Mouse (Mus musculus): ENCODE data around the gene Agap2.
A peak's percentile ranks its signal among the peaks of the same experiment; 100 is the strongest.

The Agap2 gene

DNA sequence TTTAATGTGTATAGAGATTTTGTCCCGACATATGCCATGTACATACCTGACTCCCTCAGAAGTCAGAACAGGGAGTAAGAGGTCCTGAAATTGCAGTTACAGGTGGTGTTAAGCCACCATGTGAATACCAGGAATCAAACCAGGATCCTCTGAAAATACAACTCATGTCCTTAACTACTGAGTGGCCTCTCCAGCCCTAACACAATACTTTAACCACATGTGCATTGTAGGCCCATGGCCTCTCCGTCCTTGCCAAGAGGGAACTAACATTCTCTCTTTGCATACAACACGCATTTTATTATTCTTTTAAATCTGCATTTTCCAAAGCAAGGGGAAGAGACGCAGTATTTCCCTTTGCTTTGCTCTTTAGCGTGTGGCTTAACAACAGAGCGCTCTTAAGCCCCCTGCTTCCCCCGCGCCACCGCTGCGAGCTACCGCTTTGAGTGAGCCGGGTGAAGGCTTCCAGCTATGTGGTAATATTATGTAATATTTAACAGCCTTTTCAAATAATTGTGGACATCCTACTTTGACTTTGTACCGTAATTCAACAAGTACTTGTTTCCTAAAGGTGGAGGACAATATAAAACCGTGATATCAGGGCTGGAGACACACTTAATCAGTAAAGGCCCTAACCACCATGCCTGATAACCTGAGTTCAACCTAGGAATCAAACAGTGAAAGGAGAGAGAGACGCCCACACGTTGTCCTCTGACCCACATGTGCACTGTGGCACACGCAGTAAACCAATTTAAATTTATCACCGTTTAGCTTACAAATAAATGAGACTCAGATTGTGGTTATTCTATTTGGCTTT, 63.5 kb downstream of the Agap2 start:
- DNase-seq = no peak

DNA sequence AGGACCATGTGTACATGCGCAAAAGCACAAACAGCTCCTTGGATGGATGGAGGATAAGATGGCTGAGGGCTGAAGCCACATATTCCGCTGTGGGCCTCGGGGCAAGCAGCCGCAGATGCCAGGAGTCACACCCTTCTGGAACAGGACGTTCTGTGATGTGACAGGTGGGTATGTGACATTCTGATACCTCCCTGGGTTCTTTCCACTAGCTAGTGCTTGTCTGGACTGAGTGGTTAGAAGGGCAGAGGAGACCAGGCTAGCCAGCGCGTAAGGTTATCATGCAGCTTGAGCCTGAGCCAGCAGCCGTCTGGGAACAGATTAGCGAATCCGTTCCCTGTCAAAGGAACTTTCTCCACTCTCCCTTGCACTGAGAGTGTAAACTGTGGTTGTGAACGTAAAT, 65.9 kb downstream of the Agap2 start:
- DNase-seq = no peak

DNA sequence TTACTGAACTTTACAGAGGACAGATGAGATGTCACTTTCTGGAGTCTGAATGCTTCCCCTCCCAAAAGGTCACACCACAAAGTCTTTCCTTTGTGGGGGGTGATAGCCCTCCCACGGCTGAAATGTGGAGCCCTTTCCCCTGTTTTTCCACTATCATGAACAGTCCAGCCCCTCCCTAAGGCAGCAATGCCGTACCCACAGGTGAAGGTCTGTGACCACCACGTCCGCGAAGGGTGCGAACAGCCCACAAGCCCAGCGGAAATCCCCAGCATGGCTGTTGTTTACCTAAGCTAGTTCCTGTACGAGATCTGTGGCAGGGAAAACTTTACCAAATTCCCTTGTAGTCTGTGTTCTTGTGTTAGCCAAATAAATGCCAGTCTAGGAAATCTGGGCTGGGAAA, 66.4 kb downstream of the Agap2 start:
- DNase-seq = peak; percentile 58

Data from thymus, postnatal 4 days (tissue).